Mouse (Mus musculus) CH12.LX (cell line): ENCODE measurements at regions not wholly inside any gene's neighbourhood (a gene's known extent, or its start where the extent isn't known, plus 50 kb on each side); places are given as distances from the start of the nearest gene placed in this dataset.

Source experiments
- CTCF ChIP-seq, 2 experiments: IDR thresholded peaks in 1 of 2; conservative IDR thresholded peaks in 1 of 2; 2 replicates each; pipeline ENCODE4 v1.5.1; 2011 to 2012; ENCODE audit warnings: low read depth in 2 of 2, low read length in 2 of 2, improper control_type of control experiment in 1 of 2, inconsistent platforms in 1 of 2, mild to moderate bottlenecking in 1 of 2, moderate library complexity in 1 of 2
- E2F4 ChIP-seq: IDR thresholded peaks from 2 replicates; pipeline ENCODE4 v1.6.1; 2011; ENCODE audit warnings: low read depth, low read length, improper control_type of control experiment; ENCODE audit not compliant: insufficient replicate concordance
- GABPA ChIP-seq: IDR thresholded peaks from 2 replicates; pipeline ENCODE4 v1.6.1; 2012; ENCODE audit warnings: low read depth, low read length, improper control_type of control experiment, inconsistent platforms; ENCODE audit not compliant: insufficient replicate concordance
- MAZ ChIP-seq: IDR thresholded peaks from 2 replicates; pipeline ENCODE4 v1.6.1; 2012; ENCODE audit warnings: low read depth, mild to moderate bottlenecking, inconsistent platforms, low read length, improper control_type of control experiment, moderate library complexity
- MEF2A ChIP-seq: IDR thresholded peaks from 2 replicates; pipeline ENCODE4 v1.6.1; 2014; ENCODE audit warnings: low read depth, mild to moderate bottlenecking, inconsistent platforms, low read length, improper control_type of control experiment, borderline replicate concordance
- MXI1 ChIP-seq: IDR thresholded peaks from 2 replicates; pipeline ENCODE4 v1.6.1; 2011; ENCODE audit warnings: mild to moderate bottlenecking, low read depth, low read length, improper control_type of control experiment
- MYC ChIP-seq: IDR thresholded peaks from 2 replicates; pipeline ENCODE4 v1.6.1; 2011; ENCODE audit warnings: low read depth, mild to moderate bottlenecking, improper control_type of control experiment, low read length
- RCOR1 ChIP-seq: conservative IDR thresholded peaks from 2 replicates; pipeline ENCODE4 v1.6.1; 2012; ENCODE audit warnings: low read depth, mild to moderate bottlenecking, inconsistent platforms, low read length, improper control_type of control experiment
- SIN3A ChIP-seq: IDR thresholded peaks from 2 replicates; pipeline ENCODE4 v1.6.1; 2012; ENCODE audit warnings: low read length, improper control_type of control experiment, inconsistent platforms
- TCF12 ChIP-seq: IDR thresholded peaks from 2 replicates; pipeline ENCODE4 v1.6.1; 2014; ENCODE audit warnings: low read depth, mild to moderate bottlenecking, inconsistent platforms, low read length, improper control_type of control experiment
- USF2 ChIP-seq: conservative IDR thresholded peaks from 2 replicates; pipeline ENCODE4 v1.6.1; 2011; ENCODE audit warnings: low read depth, low read length, improper control_type of control experiment

GRCm38 (mm10) chr13:102025138-102025537, 257.1 kb upstream of the Pik3r1 start:
- no peak for TF ChIP-seq MAZ
- no peak for TF ChIP-seq GABPA
- TF ChIP-seq MXI1 = no peak
- TF ChIP-seq MEF2A = no peak
- no peak for TF ChIP-seq CTCF (conservative IDR thresholded peaks at IDR 0.05 in 1 of 2, IDR thresholded peaks at IDR 0.05 in 1 of 2; ENCODE audit: low read depth in 2 of 2, low read length in 2 of 2)
- TF ChIP-seq TCF12 = no peak
- TF ChIP-seq RCOR1 = no peak
- no peak for TF ChIP-seq USF2
- no peak for TF ChIP-seq E2F4
- no peak for TF ChIP-seq SIN3A
- TF ChIP-seq MYC = no peak
